Mouse (Mus musculus): ENCODE results near the gene Sidt2. TPM values are rescaled to one million over a fixed set of nuclear protein-coding genes. Genes with fewer than 3 reads are reported as not detected.

Sidt2 gene
- polyA plus RNA-seq (2015; fragmentation: Nextera tagmentation; extraction: Ambion mirVana): 62.1 and 62.3 TPM in 2 replicates

DNA sequence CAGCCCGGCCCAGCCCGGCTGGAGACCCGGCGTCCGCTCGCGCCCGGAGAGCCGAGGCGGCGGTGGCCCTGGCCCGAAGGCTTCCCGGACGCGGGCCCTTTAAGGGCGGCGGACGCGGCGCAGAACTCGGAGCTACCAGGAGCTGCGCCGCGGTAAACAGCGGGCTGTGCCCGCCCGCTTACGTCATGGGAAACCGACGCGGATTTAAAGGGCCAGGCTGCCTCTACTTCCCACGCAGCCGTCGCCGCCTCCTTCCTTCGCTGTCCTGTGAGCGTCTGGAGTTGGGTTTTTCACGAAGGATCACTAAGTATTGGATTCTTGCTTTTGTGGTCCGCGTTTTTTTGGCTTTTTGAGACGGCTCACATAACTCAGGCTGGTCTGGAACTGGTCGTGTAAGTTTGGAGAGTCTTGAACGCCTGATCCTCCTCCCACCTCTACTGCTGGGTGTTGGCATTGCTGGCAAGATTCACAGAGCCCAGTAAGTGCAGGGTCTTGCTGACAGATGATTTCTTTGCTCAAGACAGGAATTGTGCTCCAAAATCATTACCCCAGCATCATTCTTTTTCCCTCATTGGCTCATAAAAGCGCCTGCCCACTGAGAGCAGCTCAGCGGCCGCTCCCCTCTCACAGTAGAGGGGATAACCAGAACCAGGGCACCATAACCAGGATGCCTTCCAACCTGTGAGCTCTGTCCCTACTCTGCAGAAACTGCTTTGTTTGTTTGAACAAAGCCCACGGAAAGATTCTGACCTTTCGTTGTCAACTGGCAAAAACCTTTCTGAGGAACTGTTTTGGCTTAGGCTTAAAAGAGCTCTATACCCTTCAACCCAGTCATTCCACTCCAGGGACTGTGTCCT is at the start of gene Sidt2:
Sidt2 (minus strand) TSS at position 152 of the 857 bp plus-strand sequence.
- WGBS: 1% methylated on average over 46 of the region's 48 CpGs
- H3K4me3 ChIP-seq (replicated peaks): peak within 1 kb of the TSS; percentile 86
- H3K4me2 ChIP-seq (replicated peaks): peak within 1 kb of the TSS; percentile 84
- peak within 1 kb of the TSS; percentile 92 for H3K9ac ChIP-seq
- ATAC-seq (ENCODE audit: insufficient number of reproducible peaks, low FRiP score, low TSS enrichment, low read depth): peak; percentile 95
- H3K27me3 ChIP-seq: no peaks in the 10 kb centered on the region
- H3K9me3 ChIP-seq (replicated peaks): no peaks in the 10 kb centered on the region
- H3K27ac ChIP-seq (replicated peaks): peak within 1 kb of the TSS; percentile 95
- peaks cover 19% of the 10 kb centered on the region for H3K36me3 ChIP-seq
- H3K4me1 ChIP-seq: peaks cover 38% of the 10 kb centered on the region

DNA sequence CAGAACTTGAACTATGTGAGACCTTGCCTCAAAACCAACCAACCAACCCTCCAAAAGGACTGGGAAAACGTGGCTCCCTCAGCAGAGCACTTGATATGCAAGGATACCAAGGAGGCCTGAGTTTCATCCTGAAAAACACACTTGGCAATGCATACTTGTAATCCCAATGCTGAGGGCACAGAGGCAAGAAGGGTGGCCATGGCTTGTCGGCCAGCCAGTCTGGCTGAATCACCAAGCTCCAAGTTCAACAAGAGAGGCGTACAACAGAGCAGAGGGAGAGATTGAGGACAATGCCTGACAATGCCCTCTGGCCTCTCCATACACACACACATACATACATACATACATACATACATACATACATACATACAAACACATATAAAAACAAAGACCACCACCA is 49.5 kb upstream of the Sidt2 start:
- no peaks in the 10 kb centered on the region for H3K4me1 ChIP-seq
- no peak overlapping the region for H3K4me2 ChIP-seq (replicated peaks)
- no peaks in the 10 kb centered on the region for H3K27me3 ChIP-seq
- no peaks in the 10 kb centered on the region for H3K36me3 ChIP-seq
- no peak for ATAC-seq (ENCODE audit: insufficient number of reproducible peaks, low FRiP score, low TSS enrichment, low read depth)
- H3K4me3 ChIP-seq (replicated peaks): no peak overlapping the region
- no peaks in the 10 kb centered on the region for H3K9me3 ChIP-seq (replicated peaks)
- H3K27ac ChIP-seq (replicated peaks): no peak overlapping the region
- H3K9ac ChIP-seq: no peak overlapping the region
- WGBS: 59% methylated on average over 3 of the region's 3 CpGs

DNA sequence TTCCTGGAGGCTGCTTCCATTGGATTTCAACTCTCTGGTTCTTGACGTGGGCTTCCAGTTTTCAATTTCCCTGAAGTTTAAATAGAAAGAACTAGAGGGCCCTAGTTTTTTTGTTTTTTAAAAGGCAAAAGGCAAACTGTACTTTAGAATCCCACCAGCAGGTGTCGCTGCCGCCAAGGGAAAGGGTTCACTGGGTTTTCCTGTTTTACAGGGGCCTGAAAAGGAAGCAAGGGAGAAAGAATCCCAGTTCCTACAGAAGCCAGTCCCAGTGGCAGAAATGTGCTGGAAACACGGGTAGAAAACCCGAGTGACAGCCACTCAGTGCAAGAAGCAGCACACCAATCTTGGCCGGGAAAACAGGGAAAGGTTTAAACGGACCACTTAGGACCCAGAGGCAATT is 48.7 kb upstream of the Sidt2 start:
- no peak overlapping the region for H3K4me2 ChIP-seq (replicated peaks)
- H3K27me3 ChIP-seq: no peaks in the 10 kb centered on the region
- H3K9me3 ChIP-seq (replicated peaks): no peaks in the 10 kb centered on the region
- no peaks in the 10 kb centered on the region for H3K4me1 ChIP-seq
- H3K27ac ChIP-seq (replicated peaks): no peak overlapping the region
- H3K4me3 ChIP-seq (replicated peaks): no peak overlapping the region
- H3K36me3 ChIP-seq: no peaks in the 10 kb centered on the region
- no peak overlapping the region for H3K9ac ChIP-seq
- ATAC-seq (ENCODE audit: insufficient number of reproducible peaks, low FRiP score, low TSS enrichment, low read depth): no peak
- WGBS: 8% methylated on average over 7 of the region's 7 CpGs

DNA sequence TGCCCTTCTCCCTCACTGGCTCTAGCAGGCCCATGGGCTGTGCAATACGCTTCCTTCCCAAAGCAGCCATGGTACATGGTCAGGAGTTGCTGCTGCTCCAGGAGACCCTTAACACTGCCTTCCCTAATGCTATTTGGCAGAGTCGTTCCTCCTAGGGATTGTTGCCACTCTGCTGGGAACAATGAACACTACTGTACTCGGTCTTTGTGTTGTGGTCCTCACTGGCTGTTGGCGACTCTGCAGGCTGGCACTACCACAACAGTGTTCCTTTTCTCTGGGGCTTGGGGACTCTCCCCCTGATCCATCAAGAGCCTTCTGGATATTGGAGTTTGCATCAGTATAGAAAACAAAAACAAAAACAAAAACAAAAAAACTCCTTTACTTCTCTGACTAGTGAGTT is 44.0 kb upstream of the Sidt2 start:
- no peaks in the 10 kb centered on the region for H3K4me1 ChIP-seq
- no peak overlapping the region for H3K27ac ChIP-seq (replicated peaks)
- 56% methylated on average over 4 of the region's 4 CpGs for whole genome bisulfite sequencing
- H3K9me3 ChIP-seq (replicated peaks): no peaks in the 10 kb centered on the region
- H3K4me2 ChIP-seq (replicated peaks): no peak overlapping the region
- ATAC-seq (ENCODE audit: insufficient number of reproducible peaks, low FRiP score, low TSS enrichment, low read depth): no peak
- H3K27me3 ChIP-seq: no peaks in the 10 kb centered on the region
- H3K4me3 ChIP-seq (replicated peaks): no peak overlapping the region
- no peak overlapping the region for H3K9ac ChIP-seq
- H3K36me3 ChIP-seq: no peaks in the 10 kb centered on the region

GRCm38 (mm10) chr9:45985229-45985567 is 30.1 kb upstream of the Sidt2 start:
- H3K4me2 ChIP-seq (replicated peaks): peak overlapping the region; percentile 59
- 0 out of 2 replicates have a peak, but pooled peaks cover 3% of the 10 kb centered on the region for H3K36me3 ChIP-seq
- no peaks in the 10 kb centered on the region for H3K9me3 ChIP-seq (replicated peaks)
- H3K9ac ChIP-seq: peak overlapping the region; percentile 93
- 1% methylated on average over 4 of the region's 4 CpGs for WGBS
- peaks cover 25% of the 10 kb centered on the region for H3K4me1 ChIP-seq
- peak overlapping the region; percentile 92 for H3K4me3 ChIP-seq (replicated peaks)
- H3K27ac ChIP-seq (replicated peaks): peak overlapping the region; percentile 93
- ATAC-seq (ENCODE audit: insufficient number of reproducible peaks, low FRiP score, low TSS enrichment, low read depth): peak; percentile 65; the same call in 1 of the 2 replicates
- H3K27me3 ChIP-seq: no peaks in the 10 kb centered on the region

DNA sequence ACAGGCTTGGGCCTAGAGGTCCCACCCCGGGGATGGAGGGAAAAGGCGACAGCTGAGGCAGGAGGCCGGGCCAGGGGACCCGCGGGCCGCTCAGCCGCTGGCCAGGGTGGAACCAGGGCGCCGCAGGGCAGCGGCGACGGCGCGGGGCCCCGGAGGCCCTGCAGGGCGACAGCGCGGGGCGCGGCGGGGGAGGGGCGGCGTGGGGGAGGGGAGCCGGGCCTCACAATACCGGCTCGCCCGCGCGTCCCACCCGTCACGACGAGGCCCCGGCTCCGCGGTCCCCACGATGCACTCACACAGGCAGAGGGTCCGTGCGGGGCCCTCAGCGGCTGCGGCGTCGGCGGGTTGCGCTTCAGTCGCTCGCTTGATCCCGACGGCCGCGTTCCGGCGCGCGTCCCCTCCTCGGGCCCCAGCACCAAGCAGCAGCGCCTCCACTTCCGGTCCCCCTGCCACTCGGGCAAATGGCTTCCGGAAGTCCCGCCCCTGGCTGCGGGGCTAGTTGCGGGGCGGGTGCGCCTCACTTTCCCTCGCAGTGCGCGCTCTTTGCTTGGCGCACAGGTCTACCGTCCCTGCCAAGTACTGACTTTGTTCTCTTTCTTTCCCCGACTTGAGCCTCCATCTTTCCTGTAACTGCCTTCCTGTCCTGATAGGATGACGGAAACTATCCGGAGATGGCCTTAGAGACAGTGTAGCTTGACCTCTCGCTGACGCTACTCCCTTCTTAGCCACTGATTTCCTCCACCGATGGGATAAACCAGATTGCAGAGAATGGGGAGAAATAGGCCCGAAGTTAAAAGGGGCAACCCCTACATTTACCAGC is 29.6 kb upstream of the Sidt2 start:
- Histone ChIP-seq H3K36me3 (0 out of 2 replicates have a peak, but pooled peaks cover 3% of the 10 kb centered on the region), H3K4me2 (replicated peaks) (peak overlapping the region; percentile 59), H3K27ac (replicated peaks) (peak overlapping the region; percentile 93), H3K9me3 (replicated peaks) (no peaks in the 10 kb centered on the region), H3K4me1 (peaks cover 25% of the 10 kb centered on the region), H3K4me3 (replicated peaks) (peak overlapping the region; percentile 92), H3K9ac (peak overlapping the region; percentile 93), H3K27me3 (no peaks in the 10 kb centered on the region)
- ATAC-seq (ENCODE audit: insufficient number of reproducible peaks, low FRiP score, low TSS enrichment, low read depth): peak; percentile 90
- WGBS: under 1% methylated on average over 73 of the region's 76 CpGs

GRCm38 (mm10) chr9:45983676-45984408 is 28.8 kb upstream of the Sidt2 start:
- Histone ChIP-seq H3K4me3 (replicated peaks) (peak overlapping the region; percentile 92), H3K9ac (peak overlapping the region; percentile 93), H3K4me1 (peaks cover 25% of the 10 kb centered on the region), H3K4me2 (replicated peaks) (peak overlapping the region; percentile 59), H3K36me3 (0 out of 2 replicates have a peak, but pooled peaks cover 3% of the 10 kb centered on the region), H3K9me3 (replicated peaks) (no peaks in the 10 kb centered on the region), H3K27ac (replicated peaks) (peak overlapping the region; percentile 93), H3K27me3 (no peaks in the 10 kb centered on the region)
- under 1% methylated on average over 23 of the region's 23 CpGs for WGBS
- ATAC-seq (ENCODE audit: insufficient number of reproducible peaks, low FRiP score, low TSS enrichment, low read depth): no peak

GRCm38 (mm10) chr9:45981331-45981730 is 26.3 kb upstream of the Sidt2 start:
- Histone ChIP-seq H3K9me3 (replicated peaks) (no peaks in the 10 kb centered on the region), H3K9ac (no peak overlapping the region), H3K4me1 (peaks cover 28% of the 10 kb centered on the region), H3K4me3 (replicated peaks) (no peak overlapping the region), H3K27ac (replicated peaks) (no peak overlapping the region), H3K4me2 (replicated peaks) (no peak overlapping the region), H3K27me3 (no peaks in the 10 kb centered on the region), H3K36me3 (0 out of 2 replicates have a peak, but pooled peaks cover 6% of the 10 kb centered on the region)
- ATAC-seq (ENCODE audit: insufficient number of reproducible peaks, low FRiP score, low TSS enrichment, low read depth): no peak

- Histone ChIP-seq H3K4me3 (replicated peaks) (no peak overlapping the region), H3K9me3 (replicated peaks) (no peaks in the 10 kb centered on the region), H3K9ac (no peak overlapping the region), H3K4me1 (peaks cover 28% of the 10 kb centered on the region), H3K4me2 (replicated peaks) (no peak overlapping the region), H3K27ac (replicated peaks) (no peak overlapping the region), H3K36me3 (peaks cover 9% of the 10 kb centered on the region; the same call in 1 of the 2 replicates), H3K27me3 (no peaks in the 10 kb centered on the region)
- 91% methylated on average over 1 of the region's 1 CpGs for WGBS
- ATAC-seq (ENCODE audit: insufficient number of reproducible peaks, low FRiP score, low TSS enrichment, low read depth): no peak
Observed at GRCm38 (mm10) chr9:45980611-45981010, 25.6 kb upstream of the Sidt2 start.

- H3K9ac ChIP-seq: no peak overlapping the region
- no peak for ATAC-seq (ENCODE audit: insufficient number of reproducible peaks, low FRiP score, low TSS enrichment, low read depth)
Observed at GRCm38 (mm10) chr9:45979778-45980177, 24.7 kb upstream of the Sidt2 start.

GRCm38 (mm10) chr9:45976884-45977283 is 21.8 kb upstream of the Sidt2 start:
- H3K4me1 ChIP-seq: peaks cover 9% of the 10 kb centered on the region; the same call in 1 of the 2 replicates
- no peak overlapping the region for H3K4me2 ChIP-seq (replicated peaks)
- H3K36me3 ChIP-seq: peaks cover 37% of the 10 kb centered on the region
- no peaks in the 10 kb centered on the region for H3K9me3 ChIP-seq (replicated peaks)
- H3K4me3 ChIP-seq (replicated peaks): no peak overlapping the region
- H3K27me3 ChIP-seq: no peaks in the 10 kb centered on the region
- no peak overlapping the region for H3K9ac ChIP-seq
- no peak overlapping the region for H3K27ac ChIP-seq (replicated peaks)
- 84% methylated on average over 2 of the region's 2 CpGs for WGBS
- no peak for ATAC-seq (ENCODE audit: insufficient number of reproducible peaks, low FRiP score, low TSS enrichment, low read depth)

More at GRCm38 (mm10) chr9:45979778-45980177, 24.7 kb upstream of the Sidt2 start:
- Histone ChIP-seq H3K9me3 (replicated peaks) (no peaks in the 10 kb centered on the region), H3K36me3 (peaks cover 15% of the 10 kb centered on the region), H3K4me1 (peaks cover 24% of the 10 kb centered on the region), H3K4me3 (replicated peaks) (no peak overlapping the region), H3K27ac (replicated peaks) (no peak overlapping the region), H3K4me2 (replicated peaks) (no peak overlapping the region), H3K27me3 (no peaks in the 10 kb centered on the region)
- WGBS: 92% methylated on average over 2 of the region's 2 CpGs
